Mouse (Mus musculus) intestine, embryonic 16.5 days (tissue): ENCODE data around the gene Luzp2. TPM values are rescaled to one million over a fixed set of nuclear protein-coding genes. Genes with fewer than 3 reads are reported as not detected.
A peak's percentile ranks its signal among the peaks of the same experiment; 100 is the strongest.

ENCODE experiments used
- ATAC-seq: fragments of 200-750 bp; cut with Nextera tagmentation; 2 replicates; pipeline ENCODE4 v1.8.0; 2017; ENCODE audit warnings: moderate TSS enrichment, moderate library complexity
- H3K27ac ChIP-seq: fragments of 300-500 bp; sonication (generic); 2 replicates; pipeline ENCODE4 v1.5.1; 2014; ENCODE audit warnings: mild to moderate bottlenecking, low read length
- H3K27me3 ChIP-seq: fragments of 300-500 bp; sonication (generic); replicated peaks from 2 replicates; pipeline ENCODE4 v1.6.1; 2014; ENCODE audit warnings: low read length, control low read depth, mixed read lengths; ENCODE audit not compliant: control insufficient read depth, insufficient read depth
- H3K36me3 ChIP-seq: fragments of 300-500 bp; sonication (generic); 2 replicates; pipeline ENCODE4 v1.6.1; 2014; ENCODE audit warnings: low read length, control low read depth; ENCODE audit not compliant: control insufficient read depth, insufficient read depth
- H3K4me1 ChIP-seq: fragments of 300-500 bp; sonication (generic); 2 replicates; pipeline ENCODE4 v1.6.1; 2014; ENCODE audit warnings: low read length, control low read depth, mixed read lengths; ENCODE audit not compliant: control insufficient read depth, insufficient read depth
- H3K4me2 ChIP-seq: fragments of 300-500 bp; sonication (generic); 2 replicates; pipeline ENCODE4 v1.6.1; 2014; ENCODE audit warnings: low read depth, low read length, control low read depth
- H3K4me3 ChIP-seq: fragments of 300-500 bp; sonication (generic); 2 replicates; pipeline ENCODE4 v1.5.1; 2014; ENCODE audit warnings: mild to moderate bottlenecking, low read length
- H3K9ac ChIP-seq: fragments of 300-500 bp; sonication (generic); 2 replicates; pipeline ENCODE4 v1.6.1; 2014; ENCODE audit warnings: low read depth, low read length
- H3K9me3 ChIP-seq: fragments of 300-500 bp; sonication (generic); 2 replicates; pipeline ENCODE4 v1.6.1; 2016; ENCODE audit warnings: low read length, control low read depth; ENCODE audit not compliant: control insufficient read depth
- whole genome bisulfite sequencing: fragments of 180-500 bp; shearing (Covaris S2); extraction: QIAGEN DNeasy Blood & Tissue Kit; methylation state at CpG from one replicate; pipeline ENCODE4 v1.1.7; 2014; 5-methylcytosine and 5-hydroxymethylcytosine counted together
- polyA plus RNA-seq: library from polyadenylated mRNA; unstranded; fragments of >200 nt; fragmentation: Nextera tagmentation; extraction: Ambion mirVana; gene quantifications from 2 replicates; pipeline ENCODE4 v1.2.1, GENCODE M21; 2015

Gene Luzp2
- polyA plus RNA-seq, result 0.40 and 0.50 TPM in 2 replicates

- Histone ChIP-seq H3K4me1 (peaks cover 3% of the 10 kb centered on the region; the same call in 1 of the 2 replicates), H3K4me3 (peak within 1 kb of the TSS; percentile 42), H3K36me3 (no peaks in the 10 kb centered on the region), H3K27ac (no peak within 1 kb of the TSS), H3K9me3 (no peaks in the 10 kb centered on the region), H3K27me3 (peaks cover 10% of the 10 kb centered on the region), H3K4me2 (peak within 1 kb of the TSS; percentile 60), H3K9ac (peak within 1 kb of the TSS; percentile 33; the same call in 1 of the 2 replicates)
- ATAC-seq, result peak; percentile 59
- WGBS, result under 1% methylated on average over 22 of the region's 22 CpGs
These were observed at the start of gene Luzp2 for GRCm38 (mm10) chr7:54835372-54835851. Luzp2 (plus strand) TSS chr7:54835498.

DNA sequence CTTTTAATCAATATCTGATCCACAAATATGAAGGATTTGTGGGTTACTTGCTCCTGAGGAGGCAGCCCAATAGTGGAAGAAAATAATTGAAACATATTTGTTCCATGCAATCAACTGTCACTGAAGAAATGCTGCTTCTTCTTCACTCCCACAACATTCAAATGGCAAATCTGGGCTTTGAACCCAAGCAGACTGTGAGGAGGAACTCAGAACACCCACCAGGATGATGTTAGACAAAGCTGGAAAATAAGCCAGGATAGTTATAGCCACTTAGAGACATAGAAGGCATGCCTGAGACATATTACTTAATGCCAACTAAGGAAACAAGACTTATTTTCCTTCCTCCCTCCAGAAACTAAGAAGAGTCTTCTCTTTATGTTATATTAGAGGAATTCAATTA, 47.8 kb upstream of the Luzp2 start:
- Histone ChIP-seq H3K27ac (no peak overlapping the region), H3K4me3 (no peak overlapping the region), H3K4me1 (no peaks in the 10 kb centered on the region), H3K36me3 (no peaks in the 10 kb centered on the region), H3K9ac (no peak overlapping the region), H3K27me3 (no peaks in the 10 kb centered on the region), H3K4me2 (no peak overlapping the region), H3K9me3 (no peaks in the 10 kb centered on the region)
- ATAC-seq, result no peak

GRCm38 (mm10) chr7:54818606-54819005, 16.7 kb upstream of the Luzp2 start:
- H3K4me3 ChIP-seq, result no peak overlapping the region
- ATAC-seq, result no peak
- H3K36me3 ChIP-seq, result no peaks in the 10 kb centered on the region
- H3K27ac ChIP-seq, result no peak overlapping the region
- H3K9ac ChIP-seq, result no peak overlapping the region
- no peak overlapping the region for H3K4me2 ChIP-seq
- no peaks in the 10 kb centered on the region for H3K4me1 ChIP-seq
- H3K27me3 ChIP-seq, result no peaks in the 10 kb centered on the region
- H3K9me3 ChIP-seq, result no peaks in the 10 kb centered on the region

DNA sequence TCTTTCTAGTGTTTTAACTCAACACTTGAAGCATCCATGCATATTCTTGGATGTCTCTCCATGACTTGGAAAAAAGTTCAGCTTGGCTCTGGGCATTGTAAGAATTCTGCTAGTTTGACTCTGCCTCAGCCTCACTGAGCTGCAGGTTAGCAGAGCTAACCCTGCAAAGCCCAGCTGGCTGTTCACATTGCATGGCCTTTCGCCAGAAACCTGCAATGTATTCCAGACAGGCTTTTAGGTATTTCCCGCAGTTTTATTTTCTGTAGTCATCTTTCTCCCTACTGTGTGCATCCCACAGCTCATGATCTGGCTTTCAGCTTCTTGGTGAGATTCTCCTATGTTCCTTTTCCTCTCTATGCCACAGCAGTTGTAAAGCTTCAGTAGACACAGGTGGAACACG, 6.5 kb upstream of the Luzp2 start:
- Histone ChIP-seq H3K27me3 (no peaks in the 10 kb centered on the region), H3K4me3 (no peak overlapping the region), H3K4me2 (no peak overlapping the region), H3K27ac (no peak overlapping the region), H3K9me3 (no peaks in the 10 kb centered on the region), H3K36me3 (no peaks in the 10 kb centered on the region), H3K4me1 (no peaks in the 10 kb centered on the region), H3K9ac (no peak overlapping the region)
- 83% methylated on average over 3 of the region's 3 CpGs for WGBS
- ATAC-seq, result no peak

GRCm38 (mm10) chr7:54835911-54836352, 634 bp downstream of the Luzp2 start:
- Histone ChIP-seq H3K27ac (no peak overlapping the region), H3K4me2 (peak overlapping the region; percentile 60), H3K9me3 (no peaks in the 10 kb centered on the region), H3K4me1 (peaks cover 3% of the 10 kb centered on the region; the same call in 1 of the 2 replicates), H3K9ac (no peak overlapping the region), H3K4me3 (peak overlapping the region; percentile 42), H3K27me3 (peaks cover 10% of the 10 kb centered on the region), H3K36me3 (no peaks in the 10 kb centered on the region)
- WGBS, result 4% methylated on average over 13 of the region's 13 CpGs
- peak; percentile 63 for ATAC-seq

- ATAC-seq, result no peak
- Histone ChIP-seq H3K27ac (no peak overlapping the region), H3K36me3 (no peaks in the 10 kb centered on the region), H3K4me2 (no peak overlapping the region), H3K4me1 (peaks cover 3% of the 10 kb centered on the region; the same call in 1 of the 2 replicates), H3K4me3 (no peak overlapping the region), H3K9ac (no peak overlapping the region), H3K27me3 (peaks cover 10% of the 10 kb centered on the region), H3K9me3 (no peaks in the 10 kb centered on the region)
- 63% methylated on average over 5 of the region's 5 CpGs for WGBS
These were observed 1.1 kb downstream of the Luzp2 start for GRCm38 (mm10) chr7:54836437-54836836.

DNA sequence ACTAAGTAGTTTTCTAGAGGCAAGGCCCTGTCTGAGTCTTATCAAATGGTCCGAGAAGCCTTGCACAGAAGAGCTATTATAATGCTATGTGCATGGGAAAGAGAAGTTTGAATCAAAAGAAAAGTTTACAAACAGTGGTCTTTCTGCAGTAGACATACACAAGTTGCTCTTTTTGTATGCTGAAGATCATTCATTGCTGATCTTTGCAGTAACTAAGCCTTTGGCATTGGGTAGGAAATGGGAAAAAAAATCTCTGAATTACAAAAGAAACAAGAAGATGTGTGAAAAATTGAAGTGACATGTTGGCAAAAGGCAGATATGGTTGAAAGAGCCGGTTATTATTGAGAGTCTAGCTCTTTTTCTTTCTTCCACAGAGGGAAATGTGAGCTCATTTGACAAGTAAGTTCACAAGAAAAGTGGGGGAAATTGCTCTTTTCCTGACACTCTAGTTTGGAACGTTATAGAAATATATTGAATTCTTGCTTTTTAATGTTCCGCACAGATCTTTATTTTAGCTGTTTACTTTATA, 7.6 kb downstream of the Luzp2 start:
- H3K9ac ChIP-seq, result no peak overlapping the region
- no peaks in the 10 kb centered on the region for H3K27me3 ChIP-seq
- H3K9me3 ChIP-seq, result no peaks in the 10 kb centered on the region
- H3K27ac ChIP-seq, result no peak overlapping the region
- H3K4me3 ChIP-seq, result no peak overlapping the region
- H3K36me3 ChIP-seq, result no peaks in the 10 kb centered on the region
- H3K4me1 ChIP-seq, result no peaks in the 10 kb centered on the region
- no peak for ATAC-seq
- 76% methylated on average over 4 of the region's 4 CpGs for WGBS
- H3K4me2 ChIP-seq, result no peak overlapping the region

- Histone ChIP-seq H3K9ac (no peak overlapping the region), H3K27ac (no peak overlapping the region), H3K27me3 (no peaks in the 10 kb centered on the region), H3K4me2 (no peak overlapping the region), H3K4me3 (no peak overlapping the region), H3K36me3 (no peaks in the 10 kb centered on the region), H3K4me1 (no peaks in the 10 kb centered on the region), H3K9me3 (no peaks in the 10 kb centered on the region)
- no peak for ATAC-seq
- WGBS, result 86% methylated on average over 8 of the region's 8 CpGs
These were observed 10.8 kb downstream of the Luzp2 start for GRCm38 (mm10) chr7:54845875-54846691.

DNA sequence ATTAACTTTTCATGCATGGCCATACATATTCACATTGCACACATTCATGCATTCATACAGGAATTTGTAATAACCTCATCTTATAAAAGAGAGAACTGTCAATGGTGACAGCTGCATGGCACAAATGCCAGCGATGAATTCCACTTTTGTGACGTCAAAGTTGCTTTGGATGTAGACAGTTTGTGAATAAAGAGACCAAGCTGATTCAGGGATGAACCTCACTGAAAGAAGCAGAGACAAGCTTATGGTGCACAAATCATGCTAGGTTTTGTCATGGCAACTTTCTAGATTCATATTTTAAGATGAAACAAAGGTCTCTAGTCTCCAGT, 11.4 kb downstream of the Luzp2 start:
- no peak for ATAC-seq
- Histone ChIP-seq H3K4me3 (no peak overlapping the region), H3K4me2 (no peak overlapping the region), H3K36me3 (no peaks in the 10 kb centered on the region), H3K27me3 (no peaks in the 10 kb centered on the region), H3K9me3 (no peaks in the 10 kb centered on the region), H3K9ac (no peak overlapping the region), H3K27ac (no peak overlapping the region), H3K4me1 (no peaks in the 10 kb centered on the region)
- 86% methylated on average over 2 of the region's 2 CpGs for WGBS
